Mouse (Mus musculus) liver, adult 2 months (tissue): Measurements from ENCODE around the gene Dapk2.

Experiments
- CTCF ChIP-seq: fragments of 200-500 bp; IDR thresholded peaks from 2 replicates; pipeline ENCODE4 v1.5.1; 2011; ENCODE audit warnings: low read depth, low read length, control low read depth
- POLR2A ChIP-seq: fragments of 200-500 bp; IDR thresholded peaks from 2 replicates; pipeline ENCODE4 v1.6.1; 2011; ENCODE audit warnings: low read length, control low read depth; ENCODE audit not compliant: insufficient read depth; ENCODE audit errors: extremely low read depth

DNA sequence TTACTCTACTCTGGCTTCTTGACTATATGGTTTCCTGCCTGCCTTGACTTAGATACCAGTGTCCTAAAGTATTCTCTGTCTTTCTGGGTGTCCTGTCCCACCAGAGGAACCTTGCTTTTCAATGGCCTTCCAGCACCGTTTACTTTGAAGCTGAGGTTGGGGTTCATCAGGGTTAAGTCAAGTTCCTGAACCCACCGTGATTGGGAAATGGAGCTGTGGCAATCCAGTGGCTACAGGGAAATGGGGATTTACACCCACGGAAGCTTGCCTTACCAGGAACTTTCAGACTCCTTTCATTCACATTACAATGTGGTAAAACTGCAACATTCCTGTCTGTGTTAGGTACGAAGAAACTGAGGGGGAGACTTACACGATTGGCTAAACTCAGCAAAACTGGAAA, 54.8 kb downstream of the Dapk2 start:
- no peak for TF ChIP-seq CTCF
- no peak for TF ChIP-seq POLR2A
